Mouse (Mus musculus) bone marrow, adult 2 months (tissue): ENCODE data around the gene Timm10. TPM values are rescaled to one million over a fixed set of nuclear protein-coding genes. Genes with fewer than 3 reads are reported as not detected.

Source experiments
- H3K27ac ChIP-seq: fragments of 200-500 bp; 2 replicates; pipeline ENCODE4 v1.5.1; 2012; ENCODE audit warnings: low read depth, mild to moderate bottlenecking, control low read depth, inconsistent platforms, low read length; ENCODE audit not compliant: control insufficient read depth, poor library complexity, insufficient read depth
- H3K4me1 ChIP-seq: fragments of 200-500 bp; 2 replicates; pipeline ENCODE4 v1.6.1; 2011; ENCODE audit warnings: low read length; ENCODE audit not compliant: control insufficient read depth, insufficient read depth
- H3K4me3 ChIP-seq: fragments of 200-500 bp; replicated peaks from 2 replicates; pipeline ENCODE3; 2011; ENCODE audit warnings: mild to moderate bottlenecking, low read depth, low read length, control low read depth; ENCODE audit not compliant: control insufficient read depth
- CTCF ChIP-seq: fragments of 200-500 bp; IDR thresholded peaks from 2 replicates; pipeline ENCODE4 v1.5.1; 2011; ENCODE audit warnings: low read length, control low read depth; ENCODE audit not compliant: control insufficient read depth, insufficient read depth
- POLR2A ChIP-seq: fragments of 200-500 bp; IDR thresholded peaks from 2 replicates; pipeline ENCODE4 v1.6.1; 2011; ENCODE audit warnings: low read depth, mild to moderate bottlenecking, control low read depth, low read length, borderline replicate concordance; ENCODE audit not compliant: control insufficient read depth
- WGBS: fragments of 180-500 bp; shearing (Covaris S2); methylation state at CpG from one replicate; pipeline ENCODE4 v1.1.7; 2018; 5-methylcytosine and 5-hydroxymethylcytosine counted together
- polyA plus RNA-seq: library from polyadenylated mRNA; stranded (reverse); fragments of >200 nt; gene quantifications from 2 replicates; pipeline ENCODE4 v1.2.4, GENCODE M21; 2011; ENCODE audit warnings: low replicate concordance; ENCODE audit not compliant: missing spikeins, insufficient read depth, insufficient read length

Timm10 gene
- polyA plus RNA-seq, 1 experiment: 33.8 TPM

GRCm38 (mm10) chr2:84861430-84861829 lies 34.6 kb downstream of the Timm10 start:
- Histone ChIP-seq H3K27ac (no peak overlapping the region), H3K4me3 (no peak overlapping the region), H3K4me1 (no peaks in the 10 kb centered on the region)
- TF ChIP-seq CTCF: no peak
- TF ChIP-seq POLR2A: no peak
- 62% methylated on average over 3 of the region's 3 CpGs for WGBS

- Histone ChIP-seq H3K4me3 (no peak overlapping the region), H3K4me1 (no peaks in the 10 kb centered on the region), H3K27ac (no peak overlapping the region)
- no peak for TF ChIP-seq POLR2A
- TF ChIP-seq CTCF: no peak
- WGBS: 50% methylated on average over 3 of the region's 3 CpGs
Observed at GRCm38 (mm10) chr2:84862231-84862630, 35.4 kb downstream of the Timm10 start.

GRCm38 (mm10) chr2:84865616-84866571 lies 39.1 kb downstream of the Timm10 start:
- Histone ChIP-seq H3K4me3 (no peak overlapping the region), H3K4me1 (no peaks in the 10 kb centered on the region; the same call in 1 of the 2 replicates), H3K27ac (no peak overlapping the region)
- no peak for TF ChIP-seq POLR2A
- TF ChIP-seq CTCF: peak; percentile 62
- 6% methylated on average over 47 of the region's 47 CpGs for WGBS

- H3K4me3 ChIP-seq: no peak overlapping the region
- H3K4me1 ChIP-seq: peaks cover 2% of the 10 kb centered on the region; the same call in 1 of the 2 replicates
- 4% methylated on average over 5 of the region's 5 CpGs for WGBS
- TF ChIP-seq POLR2A (no peak), CTCF (peak; percentile 92)
- H3K27ac ChIP-seq: no peak overlapping the region
Observed at GRCm38 (mm10) chr2:84868521-84868943, 41.7 kb downstream of the Timm10 start.

- H3K4me3 ChIP-seq: no peak overlapping the region
- TF ChIP-seq POLR2A (no peak), CTCF (no peak)
- 10% methylated on average over 2 of the region's 2 CpGs for WGBS
- H3K27ac ChIP-seq: no peak overlapping the region
- peaks cover 2% of the 10 kb centered on the region; the same call in 1 of the 2 replicates for H3K4me1 ChIP-seq
Observed at GRCm38 (mm10) chr2:84868977-84869376, 42.2 kb downstream of the Timm10 start.

GRCm38 (mm10) chr2:84870623-84871160 lies 43.9 kb downstream of the Timm10 start:
- Histone ChIP-seq H3K27ac (no peak overlapping the region), H3K4me3 (no peak overlapping the region), H3K4me1 (peaks cover 2% of the 10 kb centered on the region; the same call in 1 of the 2 replicates)
- TF ChIP-seq CTCF (peak; percentile 26; the same call in 1 of the 2 replicates), POLR2A (no peak)
- WGBS: 18% methylated on average over 4 of the region's 4 CpGs

- no peak for TF ChIP-seq POLR2A
- under 1% methylated on average over 72 of the region's 78 CpGs for WGBS
- peaks cover 2% of the 10 kb centered on the region; the same call in 1 of the 2 replicates for H3K4me1 ChIP-seq
- no peak overlapping the region for H3K27ac ChIP-seq
- no peak overlapping the region for H3K4me3 ChIP-seq
Observed at GRCm38 (mm10) chr2:84872105-84872716, 45.4 kb downstream of the Timm10 start.

- Histone ChIP-seq H3K27ac (no peak overlapping the region), H3K4me1 (peaks cover 2% of the 10 kb centered on the region; the same call in 1 of the 2 replicates), H3K4me3 (no peak overlapping the region)
- TF ChIP-seq POLR2A (no peak), CTCF (no peak)
- WGBS: 56% methylated on average over 6 of the region's 6 CpGs
Observed at GRCm38 (mm10) chr2:84875842-84876241, 49.0 kb downstream of the Timm10 start.

Other genes with a start within 250 kb of the Timm10 start
- gene Ctnnd1, start 176.2 kb upstream of the Timm10 start, polyA plus RNA-seq: 11.0 and 25.2 TPM in 2 replicates
- 0.50 TPM in 1 of 2 replicates, not detected in the other for gene Btbd18, start 167.9 kb upstream of the Timm10 start, polyA plus RNA-seq
- gene Selenoh, start 156.2 kb upstream of the Timm10 start, polyA plus RNA-seq: 46.2 and 93.3 TPM in 2 replicates
- gene Gm28635, start 149.0 kb upstream of the Timm10 start, polyA plus RNA-seq: not detected in 2 replicates
- 20.4 and 23.6 TPM in 2 replicates for gene Med19, start 148.6 kb upstream of the Timm10 start, polyA plus RNA-seq
- 23.5 and 35.9 TPM in 2 replicates for gene Tmx2, start 147.9 kb upstream of the Timm10 start, polyA plus RNA-seq
- gene Zdhhc5, start 111.8 kb upstream of the Timm10 start, polyA plus RNA-seq: 10.8 and 14.6 TPM in 2 replicates
- 17.4 and 25.1 TPM in 2 replicates for gene Clp1, start 99.6 kb upstream of the Timm10 start, polyA plus RNA-seq
- 172 and 242 TPM in 2 replicates for gene Ypel4, start 92.9 kb upstream of the Timm10 start, polyA plus RNA-seq
- not detected in 2 replicates for gene Gm19426, start 83.3 kb upstream of the Timm10 start, polyA plus RNA-seq
- gene Serping1, start 51.6 kb upstream of the Timm10 start, polyA plus RNA-seq: 29.0 and 29.7 TPM in 2 replicates
- gene Ube2l6, start 28.2 kb upstream of the Timm10 start, polyA plus RNA-seq: 140 and 409 TPM in 2 replicates
- gene Smtnl1, start 4.3 kb upstream of the Timm10 start, polyA plus RNA-seq: 0.85 TPM in 1 of 2 replicates, not detected in the other
- gene Slc43a1, start 11.9 kb downstream of the Timm10 start, polyA plus RNA-seq: 142 and 195 TPM in 2 replicates
- gene Rtn4rl2, start 59.7 kb downstream of the Timm10 start, polyA plus RNA-seq: not detected in 2 replicates
- 80.0 and 90.6 TPM in 2 replicates for gene Slc43a3, start 109.6 kb downstream of the Timm10 start, polyA plus RNA-seq
- gene Prg2, start 153.5 kb downstream of the Timm10 start, polyA plus RNA-seq: 248 and 464 TPM in 2 replicates
- gene Prg3, start 161.2 kb downstream of the Timm10 start, polyA plus RNA-seq: 10.6 and 22.8 TPM in 2 replicates
- 140 and 170 TPM in 2 replicates for gene Ssrp1, start 210.2 kb downstream of the Timm10 start, polyA plus RNA-seq
- gene P2rx3, start 210.5 kb downstream of the Timm10 start, polyA plus RNA-seq: 1.2 and 3.8 TPM in 2 replicates
- 5.0 and 8.0 TPM in 2 replicates for gene Tnks1bp1, start 221.0 kb downstream of the Timm10 start, polyA plus RNA-seq